Mouse (Mus musculus): ENCODE measurements around the gene Myo16.

DNA sequence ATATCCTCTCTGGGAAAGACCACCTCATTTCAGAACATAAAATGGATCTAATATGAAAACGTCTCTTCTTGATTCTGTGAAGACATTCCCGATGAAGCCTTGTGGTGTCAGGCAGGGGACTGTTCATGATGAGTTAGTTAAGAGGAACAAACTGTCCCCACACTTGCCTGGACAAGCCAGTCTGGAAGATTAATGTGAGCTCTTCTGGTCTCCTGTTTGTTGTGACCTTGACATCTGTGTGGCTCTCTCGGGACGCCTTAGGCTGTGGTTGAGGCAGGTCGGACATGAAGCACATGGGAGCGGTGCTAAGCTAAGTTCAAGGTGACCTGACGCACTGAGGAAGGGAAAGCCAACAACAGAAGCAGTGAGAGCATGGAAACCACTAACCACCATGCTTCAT lies 291.3 kb downstream of the Myo16 start:
- TF ChIP-seq FLI1 (IDR thresholded peaks at IDR 0.05; ENCODE audit: low read length) (no peak), GATA1 (IDR thresholded peaks at IDR 0.05; ENCODE audit: borderline replicate concordance, low read length) (no peak)

Measured in megakaryocyte, embryonic 14.5 days (primary cell).